Mouse (Mus musculus) embryonic facial prominence, embryonic 15.5 days (tissue): ENCODE results near the gene Tmem114. TPM values are rescaled to one million over a fixed set of nuclear protein-coding genes. Genes with fewer than 3 reads are reported as not detected.

Source experiments
- ATAC-seq: fragments of 200-750 bp; cut with Nextera tagmentation; 2 replicates; pipeline ENCODE4 v1.8.0; 2017; ENCODE audit warnings: low read depth, moderate TSS enrichment; ENCODE audit not compliant: insufficient number of reproducible peaks, low FRiP score, low TSS enrichment
- H3K27ac ChIP-seq: fragments of 300-500 bp; sonication (generic); replicated peaks from 2 replicates; pipeline ENCODE4 v1.5.1; 2015; ENCODE audit warnings: mild to moderate bottlenecking, inconsistent platforms
- H3K27me3 ChIP-seq: fragments of 300-500 bp; sonication (generic); 2 replicates; pipeline ENCODE4 v1.6.1; 2015; ENCODE audit warnings: inconsistent platforms
- H3K36me3 ChIP-seq: fragments of 300-500 bp; sonication (generic); 2 replicates; pipeline ENCODE4 v1.6.1; 2015; ENCODE audit warnings: mild to moderate bottlenecking, inconsistent platforms
- H3K4me1 ChIP-seq: fragments of 300-500 bp; sonication (generic); 2 replicates; pipeline ENCODE4 v1.6.1; 2015; ENCODE audit warnings: inconsistent platforms
- H3K4me2 ChIP-seq: fragments of 300-500 bp; sonication (generic); replicated peaks from 2 replicates; pipeline ENCODE4 v1.6.1; 2015; ENCODE audit warnings: mild to moderate bottlenecking, inconsistent platforms
- H3K4me3 ChIP-seq: fragments of 300-500 bp; sonication (generic); replicated peaks from 2 replicates; pipeline ENCODE4 v1.5.1; 2015; ENCODE audit warnings: mild to moderate bottlenecking, inconsistent platforms
- H3K9ac ChIP-seq: fragments of 300-500 bp; sonication (generic); 2 replicates; pipeline ENCODE4 v1.6.1; 2015; ENCODE audit warnings: inconsistent platforms
- H3K9me3 ChIP-seq: fragments of 300-500 bp; sonication (generic); replicated peaks from 2 replicates; pipeline ENCODE4 v1.6.1; 2016; ENCODE audit warnings: inconsistent platforms
- WGBS: fragments of 180-500 bp; shearing (Covaris S2); methylation state at CpG from one replicate; pipeline ENCODE4 v1.1.7; 2015; 5-methylcytosine and 5-hydroxymethylcytosine counted together
- polyA plus RNA-seq: library from polyadenylated mRNA; unstranded; fragments of >200 nt; fragmentation: Nextera tagmentation; extraction: Ambion mirVana; gene quantifications from 2 replicates; pipeline ENCODE4 v1.2.1, GENCODE M21; 2015

The Tmem114 gene
- polyA plus RNA-seq, result not detected in 2 replicates

DNA sequence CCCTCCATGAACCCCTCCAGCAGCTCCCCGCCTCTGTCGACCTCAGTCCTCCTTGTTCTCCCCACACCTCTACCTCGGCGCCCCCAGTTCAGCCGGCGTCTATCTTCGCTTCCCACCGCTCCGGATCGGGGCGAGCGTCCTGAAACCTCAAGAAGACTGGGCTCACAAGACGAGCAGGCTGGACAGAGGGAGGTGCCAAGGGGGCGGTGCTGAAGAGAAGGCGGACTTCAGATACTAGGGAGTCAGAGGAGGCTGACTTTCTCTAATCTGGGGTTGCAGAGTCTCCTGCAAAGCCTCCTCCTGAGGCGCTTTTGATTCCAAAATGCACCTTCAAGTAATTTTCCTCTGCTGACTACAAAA lies at the start of gene Tmem114:
Gene Tmem114 (minus strand): TSS at position 166 of the 360 bp plus-strand sequence.
- Histone ChIP-seq H3K4me2 (peak within 1 kb of the TSS; percentile 51), H3K9me3 (no peaks in the 10 kb centered on the region), H3K4me3 (peak within 1 kb of the TSS; percentile 29), H3K36me3 (no peaks in the 10 kb centered on the region), H3K9ac (no peak within 1 kb of the TSS), H3K4me1 (peaks cover 9% of the 10 kb centered on the region), H3K27me3 (peaks cover 51% of the 10 kb centered on the region), H3K27ac (no peak within 1 kb of the TSS)
- 1% methylated on average over 16 of the region's 16 CpGs for WGBS
- ATAC-seq, result no peak

DNA sequence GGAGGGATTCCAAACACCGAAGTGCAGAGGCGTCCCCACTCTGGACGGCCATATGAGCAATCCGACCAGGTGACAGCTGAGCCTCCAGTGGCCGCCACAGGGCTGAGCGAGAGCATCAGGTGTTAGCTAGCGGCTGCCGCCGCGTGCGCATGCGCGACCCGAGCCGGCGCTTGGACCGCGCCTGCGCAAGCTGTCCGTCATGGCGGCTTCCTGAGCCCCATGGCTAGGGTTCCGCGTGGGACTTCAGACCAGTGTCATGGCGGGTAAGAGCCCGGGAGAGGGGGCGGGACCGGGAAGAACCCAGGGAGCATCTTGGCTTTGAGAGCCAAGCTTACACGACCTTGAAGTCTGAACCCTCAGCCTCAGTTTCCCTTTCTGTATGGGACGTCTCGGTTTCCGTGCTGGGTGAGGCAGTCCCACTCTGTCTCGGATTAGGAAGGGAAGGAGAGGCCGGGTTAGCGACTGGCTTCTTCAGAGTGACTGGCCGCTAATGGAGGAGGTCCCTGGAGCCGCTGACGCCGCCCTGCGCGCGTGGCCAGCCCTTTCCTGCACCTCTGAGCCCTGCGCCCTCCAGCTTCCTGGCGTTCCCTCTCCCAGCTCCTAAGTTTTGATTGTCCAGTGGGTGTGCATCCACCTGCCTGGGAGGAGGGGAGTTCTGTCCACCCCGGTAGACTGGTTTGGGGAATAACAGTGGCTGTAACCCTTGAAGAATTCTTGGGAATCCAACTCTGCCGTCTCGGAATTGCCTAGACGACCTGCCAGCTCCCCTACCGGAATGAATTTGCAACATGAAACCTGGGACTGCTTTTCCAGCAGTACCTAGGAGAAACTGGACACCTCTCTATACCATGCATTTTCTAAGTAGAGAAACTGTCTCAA lies 45.9 kb upstream of the Tmem114 start, which contains the start of gene Mettl22:
Gene Mettl22 (plus strand): TSS at position 186 of the 879 bp plus-strand sequence.
- Histone ChIP-seq H3K27me3 (peaks cover 4% of the 10 kb centered on the region), H3K4me2 (peak within 1 kb of the TSS; percentile 66), H3K4me3 (peak within 1 kb of the TSS; percentile 77), H3K27ac (peak within 1 kb of the TSS; percentile 84), H3K9me3 (no peaks in the 10 kb centered on the region), H3K36me3 (no peaks in the 10 kb centered on the region), H3K9ac (peak within 1 kb of the TSS; percentile 54), H3K4me1 (peaks cover 12% of the 10 kb centered on the region)
- under 1% methylated on average over 48 of the region's 48 CpGs for WGBS
- ATAC-seq, result peak; percentile 96

DNA sequence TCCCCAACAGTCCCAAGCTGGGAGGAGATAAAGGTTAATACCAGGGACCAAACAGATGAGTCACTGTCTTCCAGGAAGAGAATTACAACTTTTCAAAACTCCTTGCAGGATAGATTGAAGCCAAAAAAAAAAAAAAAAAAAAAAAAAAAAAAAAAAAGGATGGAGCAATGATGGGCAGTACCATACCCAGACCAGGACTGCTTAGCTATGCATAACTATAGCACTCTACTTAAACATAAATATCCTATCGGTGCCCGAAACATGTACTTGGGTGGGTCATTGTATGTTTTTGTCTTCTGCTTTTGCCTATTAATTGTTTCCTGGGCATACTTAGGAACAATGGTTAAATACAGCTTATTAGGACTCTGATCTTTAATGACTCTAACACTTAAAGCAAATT lies 45.2 kb upstream of the Tmem114 start:
- ATAC-seq, result no peak
- WGBS, result 72% methylated on average over 2 of the region's 2 CpGs
- Histone ChIP-seq H3K9me3 (no peaks in the 10 kb centered on the region), H3K4me3 (peak overlapping the region; percentile 77), H3K4me1 (peaks cover 12% of the 10 kb centered on the region), H3K27me3 (peaks cover 4% of the 10 kb centered on the region), H3K27ac (no peak overlapping the region), H3K36me3 (no peaks in the 10 kb centered on the region), H3K9ac (no peak overlapping the region), H3K4me2 (peak overlapping the region; percentile 66)

DNA sequence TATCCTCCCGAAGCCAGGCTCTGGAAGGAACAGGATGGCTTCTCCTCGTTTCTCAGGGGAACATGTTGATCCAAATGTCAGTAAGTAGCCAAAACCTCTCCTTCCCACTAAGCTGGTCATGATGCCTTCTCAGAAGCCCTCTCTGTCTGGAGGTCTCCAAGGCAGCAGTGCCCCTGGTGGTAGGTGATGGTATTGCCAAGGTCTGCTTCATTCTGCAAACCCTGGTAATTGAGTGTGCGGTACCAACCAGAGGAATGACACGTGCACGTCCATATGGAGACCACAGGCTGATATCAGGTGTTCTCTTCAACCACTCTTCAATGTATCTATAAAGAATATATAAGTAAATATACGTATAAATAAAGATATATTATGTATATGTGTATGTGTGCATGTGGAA lies 34.2 kb upstream of the Tmem114 start:
- Histone ChIP-seq H3K9me3 (no peaks in the 10 kb centered on the region), H3K4me1 (no peaks in the 10 kb centered on the region), H3K27me3 (no peaks in the 10 kb centered on the region), H3K36me3 (no peaks in the 10 kb centered on the region), H3K9ac (no peak overlapping the region), H3K4me2 (no peak overlapping the region), H3K27ac (no peak overlapping the region), H3K4me3 (no peak overlapping the region)
- 29% methylated on average over 6 of the region's 6 CpGs for WGBS
- ATAC-seq, result no peak

DNA sequence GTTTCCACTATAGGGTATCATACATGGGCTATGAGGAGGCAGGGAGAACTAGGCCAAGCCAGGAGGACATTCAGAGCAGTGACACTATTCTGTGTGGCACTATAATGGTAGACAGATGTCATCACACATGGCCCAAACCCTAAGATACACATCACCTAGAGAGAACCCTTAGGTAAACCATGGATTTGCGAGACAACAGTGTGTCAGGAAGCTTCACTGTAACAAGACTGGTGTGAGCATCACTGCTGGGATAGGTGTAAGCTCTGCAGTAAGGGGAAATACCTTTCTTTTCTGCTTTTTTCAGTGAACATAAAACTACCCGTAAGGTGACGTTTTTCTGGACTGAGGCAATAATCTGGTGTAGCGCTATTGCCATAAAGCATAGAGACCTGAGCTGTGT lies 33.5 kb upstream of the Tmem114 start:
- no peak overlapping the region for H3K9ac ChIP-seq
- no peak for ATAC-seq
- no peaks in the 10 kb centered on the region for H3K27me3 ChIP-seq
- H3K27ac ChIP-seq, result no peak overlapping the region
- no peaks in the 10 kb centered on the region for H3K4me1 ChIP-seq
- no peak overlapping the region for H3K4me3 ChIP-seq
- WGBS, result 89% methylated on average over 4 of the region's 4 CpGs
- no peaks in the 10 kb centered on the region for H3K36me3 ChIP-seq
- no peak overlapping the region for H3K4me2 ChIP-seq
- H3K9me3 ChIP-seq, result no peaks in the 10 kb centered on the region

DNA sequence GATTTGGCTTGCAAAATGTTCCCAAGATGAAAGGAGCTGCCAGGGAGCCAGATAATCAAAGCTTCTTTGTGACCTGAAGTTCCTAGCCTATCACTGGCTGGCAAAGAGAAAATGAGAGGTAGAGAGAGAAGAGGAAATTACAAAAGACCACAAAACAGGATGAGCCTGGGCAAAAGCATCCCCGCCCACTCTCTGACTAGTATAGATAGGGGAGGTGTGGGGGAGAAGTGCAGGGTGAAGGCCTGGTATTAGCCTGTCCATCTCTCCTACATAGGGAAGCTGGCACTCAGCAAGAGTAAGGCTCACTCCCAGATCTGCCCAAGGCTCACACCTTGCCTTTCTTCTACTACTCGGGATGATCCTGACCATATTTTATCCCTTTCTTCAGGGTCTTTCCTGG lies 30.3 kb upstream of the Tmem114 start:
- no peaks in the 10 kb centered on the region for H3K9me3 ChIP-seq
- no peak for ATAC-seq
- no peaks in the 10 kb centered on the region for H3K36me3 ChIP-seq
- no peak overlapping the region for H3K9ac ChIP-seq
- H3K27me3 ChIP-seq, result no peaks in the 10 kb centered on the region
- no peak overlapping the region for H3K27ac ChIP-seq
- H3K4me2 ChIP-seq, result no peak overlapping the region
- 52% methylated on average over 2 of the region's 2 CpGs for WGBS
- no peak overlapping the region for H3K4me3 ChIP-seq
- no peaks in the 10 kb centered on the region for H3K4me1 ChIP-seq

DNA sequence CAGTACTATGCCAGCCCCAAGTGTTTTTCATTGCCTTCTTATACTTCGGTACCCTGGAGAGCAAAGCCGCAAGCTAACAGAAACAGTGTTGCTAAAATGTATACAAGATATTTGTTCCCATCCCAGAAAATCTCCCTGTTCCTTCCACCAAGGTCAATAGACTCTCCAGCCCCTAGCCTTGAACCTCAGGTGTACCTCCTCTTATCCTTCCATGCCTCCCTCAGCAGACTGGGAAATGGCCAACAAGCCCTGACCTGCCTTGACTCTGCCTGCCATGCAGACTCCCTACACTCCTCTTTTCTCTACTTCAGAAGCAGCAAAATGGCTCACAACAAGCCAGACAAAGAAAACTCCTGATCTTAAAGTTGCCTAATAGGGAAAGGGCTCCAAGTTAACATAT lies 28.4 kb upstream of the Tmem114 start:
- Histone ChIP-seq H3K27me3 (no peaks in the 10 kb centered on the region), H3K36me3 (no peaks in the 10 kb centered on the region), H3K9me3 (no peaks in the 10 kb centered on the region), H3K9ac (no peak overlapping the region), H3K4me1 (no peaks in the 10 kb centered on the region), H3K27ac (no peak overlapping the region), H3K4me3 (no peak overlapping the region), H3K4me2 (no peak overlapping the region)
- WGBS, result 90% methylated on average over 2 of the region's 2 CpGs
- no peak for ATAC-seq

DNA sequence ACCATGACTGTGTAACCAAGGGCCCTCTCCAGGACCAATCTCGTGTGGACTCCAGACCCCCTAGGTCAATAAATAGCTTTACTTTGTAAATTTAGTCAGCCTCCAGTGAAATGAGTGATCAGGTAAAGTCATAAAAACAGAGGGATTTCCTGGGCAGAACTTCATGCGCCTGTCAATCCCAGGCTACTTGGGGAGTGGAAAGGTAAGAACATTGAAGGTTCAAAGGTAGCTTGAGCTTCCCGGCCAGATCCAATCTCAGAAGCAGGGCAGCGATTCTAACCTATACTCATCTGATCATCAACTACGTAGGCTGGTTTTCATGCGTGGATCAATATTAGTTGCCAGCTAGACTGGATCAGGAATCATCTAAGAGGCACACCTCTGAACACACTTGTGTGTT lies 21.3 kb upstream of the Tmem114 start:
- Histone ChIP-seq H3K4me1 (no peaks in the 10 kb centered on the region), H3K36me3 (no peaks in the 10 kb centered on the region), H3K4me3 (no peak overlapping the region), H3K27me3 (no peaks in the 10 kb centered on the region), H3K4me2 (no peak overlapping the region), H3K9ac (no peak overlapping the region), H3K9me3 (no peaks in the 10 kb centered on the region), H3K27ac (no peak overlapping the region)
- ATAC-seq, result no peak
- WGBS, result 90% methylated on average over 6 of the region's 6 CpGs

DNA sequence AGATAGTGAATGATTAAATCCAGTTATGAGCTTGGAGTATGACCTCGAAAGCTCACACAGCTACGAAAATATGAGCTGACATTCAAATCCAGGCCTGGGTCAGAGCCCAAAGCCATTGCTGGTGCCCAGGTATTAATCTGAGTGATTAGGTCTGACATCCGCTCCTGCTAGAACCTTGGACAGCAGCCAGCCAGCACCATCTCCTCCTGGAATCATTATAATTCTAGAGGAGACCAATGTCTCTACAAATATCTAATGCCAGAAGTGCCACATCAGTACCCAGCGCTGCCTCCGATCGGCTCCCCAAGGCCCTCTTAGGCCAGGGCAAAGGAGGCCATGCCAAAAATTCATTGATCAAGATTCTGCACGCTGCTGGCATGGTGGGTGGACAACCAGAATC lies 20.0 kb upstream of the Tmem114 start:
- H3K4me2 ChIP-seq, result no peak overlapping the region
- ATAC-seq, result no peak
- no peak overlapping the region for H3K27ac ChIP-seq
- no peaks in the 10 kb centered on the region for H3K36me3 ChIP-seq
- no peaks in the 10 kb centered on the region for H3K4me1 ChIP-seq
- no peak overlapping the region for H3K9ac ChIP-seq
- H3K4me3 ChIP-seq, result no peak overlapping the region
- 67% methylated on average over 7 of the region's 7 CpGs for WGBS
- H3K27me3 ChIP-seq, result no peaks in the 10 kb centered on the region
- no peaks in the 10 kb centered on the region for H3K9me3 ChIP-seq

DNA sequence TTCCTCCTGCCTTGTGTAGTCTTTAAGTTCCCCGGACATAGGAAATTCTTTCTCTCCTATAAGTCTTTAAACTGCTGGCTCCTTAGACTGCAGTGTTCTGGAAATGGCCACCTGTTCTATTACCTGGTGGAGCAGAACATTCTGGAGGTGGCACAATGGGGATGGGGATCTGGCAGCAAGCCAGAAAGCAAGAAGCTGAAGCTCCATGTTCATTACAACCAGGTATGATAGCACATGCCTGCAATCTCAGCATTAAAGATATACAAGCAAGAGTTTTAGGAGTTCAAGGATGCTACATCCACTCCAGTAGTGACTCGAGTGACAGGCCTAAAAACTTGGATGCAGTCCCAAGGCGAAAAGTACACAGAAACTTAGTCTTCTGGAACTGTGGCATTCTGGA lies 7.7 kb upstream of the Tmem114 start:
- Histone ChIP-seq H3K4me3 (no peak overlapping the region), H3K4me1 (no peaks in the 10 kb centered on the region), H3K27ac (no peak overlapping the region), H3K36me3 (no peaks in the 10 kb centered on the region), H3K4me2 (no peak overlapping the region), H3K9me3 (no peaks in the 10 kb centered on the region), H3K9ac (no peak overlapping the region), H3K27me3 (peaks cover under 1% of the 10 kb centered on the region; the same call in 1 of the 2 replicates)
- ATAC-seq, result no peak
- 78% methylated on average over 3 of the region's 3 CpGs for WGBS

DNA sequence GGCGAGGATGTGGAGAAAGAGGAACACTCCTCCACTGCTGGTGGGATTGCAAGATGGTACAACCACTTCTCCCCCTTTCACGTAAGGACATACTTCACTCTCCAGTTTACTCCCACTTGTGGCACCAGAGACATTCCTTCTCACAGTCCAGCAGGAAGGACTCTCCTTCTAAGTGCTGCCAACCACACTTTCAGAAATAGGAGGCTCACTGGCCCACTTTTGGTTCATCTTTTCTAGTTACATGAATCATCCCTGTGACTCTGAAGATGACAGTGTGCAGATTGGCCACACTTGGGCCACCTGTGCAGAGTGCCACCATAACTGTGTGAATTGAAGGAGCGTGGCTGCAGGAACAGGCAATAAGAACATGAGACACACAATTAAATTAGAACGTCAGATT lies 4.6 kb upstream of the Tmem114 start:
- H3K9ac ChIP-seq, result no peak overlapping the region
- H3K27me3 ChIP-seq, result peaks cover 31% of the 10 kb centered on the region
- 73% methylated on average over 4 of the region's 4 CpGs for WGBS
- no peaks in the 10 kb centered on the region for H3K9me3 ChIP-seq
- H3K27ac ChIP-seq, result no peak overlapping the region
- H3K4me3 ChIP-seq, result no peak overlapping the region
- no peak overlapping the region for H3K4me2 ChIP-seq
- no peak for ATAC-seq
- peaks cover 5% of the 10 kb centered on the region for H3K4me1 ChIP-seq
- no peaks in the 10 kb centered on the region for H3K36me3 ChIP-seq

DNA sequence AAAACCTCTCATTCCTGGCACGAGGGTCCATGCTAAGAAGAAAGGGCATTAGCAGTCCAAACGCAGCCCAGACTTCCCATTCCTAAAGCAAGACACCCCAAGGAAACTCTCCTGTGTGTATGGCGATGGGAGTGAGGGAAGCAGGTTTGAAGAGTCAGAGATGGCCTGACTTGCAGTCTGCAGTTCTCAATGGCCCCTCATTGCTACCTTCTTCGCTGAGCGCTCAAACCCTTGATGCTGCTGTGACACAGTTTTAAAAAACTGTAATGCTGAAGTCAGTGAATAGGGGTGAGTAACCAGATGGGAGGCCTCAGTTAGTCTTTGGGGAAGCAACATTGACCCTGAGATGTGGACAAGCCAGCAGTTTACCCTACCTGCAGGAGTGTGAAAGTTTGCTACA lies 800 bp upstream of the Tmem114 start:
- H3K9ac ChIP-seq, result no peak overlapping the region
- peaks cover 9% of the 10 kb centered on the region for H3K4me1 ChIP-seq
- H3K27ac ChIP-seq, result no peak overlapping the region
- no peak overlapping the region for H3K4me3 ChIP-seq
- 75% methylated on average over 5 of the region's 5 CpGs for WGBS
- no peaks in the 10 kb centered on the region for H3K36me3 ChIP-seq
- H3K27me3 ChIP-seq, result peaks cover 51% of the 10 kb centered on the region
- no peak overlapping the region for H3K4me2 ChIP-seq
- H3K9me3 ChIP-seq, result no peaks in the 10 kb centered on the region
- ATAC-seq, result no peak
